Mouse (Mus musculus) gastrocnemius, postnatal 36 days (tissue): ENCODE data around the gene Dyrk1a. TPM values are rescaled to one million over a fixed set of nuclear protein-coding genes. Genes with fewer than 3 reads are reported as not detected.
A peak's percentile ranks its signal among the peaks of the same experiment; 100 is the strongest.
"Not testable (repeated sequence)": the region's sequence is repeated elsewhere in the genome, so short reads cannot be mapped to it uniquely, and the experiment has no call there.

Experiments
- DNase-seq, 2 experiments: peaks; one replicate each; pipeline ENCODE4 v3.0.0; 2022
- intact Hi-C: fragments of 180-260 bp; cut with DNase I; formaldehyde crosslinking; loops from one replicate; pipeline ENCODE4 v1.15.1; 2025
- total RNA-seq, 2 experiments: library from RNA; stranded (reverse); gene quantifications; 2 replicates each; pipeline ENCODE4 v1.2.3; 2021

Gene Dyrk1a
- total RNA-seq, 2 experiments from 2014 or later, result 78.6 to 82.9 TPM

DNA sequence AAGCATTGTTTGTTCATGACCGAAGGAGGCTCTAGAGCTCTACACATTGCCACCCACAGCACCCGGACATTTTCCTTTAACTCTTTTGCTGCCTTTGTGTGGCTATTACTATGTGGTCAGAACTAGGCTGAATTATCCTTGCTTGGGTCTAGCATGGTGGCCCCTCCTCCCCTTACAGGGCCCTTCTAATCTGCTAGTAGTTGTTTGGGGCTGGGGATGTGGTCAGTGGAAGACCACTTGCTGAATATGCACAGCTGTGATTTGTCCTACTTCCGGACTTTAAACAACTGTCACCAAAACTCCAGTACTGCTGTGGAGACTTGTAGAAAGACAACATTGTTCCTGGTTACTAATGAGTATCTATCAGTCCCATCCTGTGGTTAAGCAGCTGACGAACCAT, 114.2 kb downstream of the Dyrk1a start:
- DNase-seq, result no peak
- intact Hi-C loops, result loop anchor here (10.0 kb wide), 1 partner anchor 59 kb away; no protein-coding TSS in a partner anchor

DNA sequence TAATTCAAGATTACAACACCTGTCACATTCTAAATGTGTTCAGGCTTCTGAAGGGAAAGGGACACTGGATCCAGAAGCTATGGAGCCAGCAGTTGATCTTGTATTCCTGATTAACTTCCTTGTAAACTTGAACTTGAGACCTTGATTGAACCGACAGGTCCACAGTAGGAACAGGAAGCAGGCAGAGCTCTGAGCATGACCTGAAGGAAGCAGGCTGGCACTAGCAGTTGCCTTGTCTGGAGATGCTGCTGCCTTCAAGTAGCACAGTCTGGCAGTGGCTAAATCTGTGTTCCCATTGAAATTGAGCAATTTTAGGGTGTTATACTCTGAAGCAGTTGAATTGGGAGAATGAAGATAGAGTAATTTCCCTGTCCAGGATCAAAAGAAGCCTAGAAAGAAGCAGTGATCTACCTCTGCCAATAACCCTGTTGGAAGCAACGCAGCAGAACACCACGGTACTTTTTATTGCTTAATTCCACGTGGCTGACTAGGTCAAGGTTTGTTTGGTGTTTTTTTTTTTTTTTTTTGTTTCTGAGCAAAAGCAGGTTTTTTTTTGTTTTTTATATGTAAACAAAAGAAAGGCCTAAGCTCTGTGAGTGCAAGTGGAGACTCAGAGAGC, 124.0 kb downstream of the Dyrk1a start:
- intact Hi-C loops, result no loop called here
- DNase-seq, result no peak

DNA sequence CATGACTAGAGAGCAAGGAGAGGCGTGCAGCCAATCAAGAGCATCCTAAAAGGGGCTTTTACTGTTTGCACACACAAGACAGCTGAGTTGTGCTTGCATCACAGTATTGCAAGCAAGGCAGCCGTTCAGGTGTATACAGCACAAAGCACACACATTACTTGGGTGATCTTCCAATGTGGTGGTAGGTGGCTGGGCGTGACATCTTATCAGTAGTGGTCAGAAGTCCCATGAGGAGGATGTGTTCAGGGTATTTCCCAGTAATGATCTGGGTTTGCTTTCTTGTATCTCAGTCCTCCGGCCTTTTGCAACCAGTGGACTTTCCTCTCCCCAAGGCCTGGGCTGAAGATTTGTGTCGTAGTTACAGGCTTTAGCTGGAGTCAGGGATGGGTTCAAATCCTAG, 127.7 kb downstream of the Dyrk1a start:
- intact Hi-C loops, result no loop called here
- no peak for DNase-seq

DNA sequence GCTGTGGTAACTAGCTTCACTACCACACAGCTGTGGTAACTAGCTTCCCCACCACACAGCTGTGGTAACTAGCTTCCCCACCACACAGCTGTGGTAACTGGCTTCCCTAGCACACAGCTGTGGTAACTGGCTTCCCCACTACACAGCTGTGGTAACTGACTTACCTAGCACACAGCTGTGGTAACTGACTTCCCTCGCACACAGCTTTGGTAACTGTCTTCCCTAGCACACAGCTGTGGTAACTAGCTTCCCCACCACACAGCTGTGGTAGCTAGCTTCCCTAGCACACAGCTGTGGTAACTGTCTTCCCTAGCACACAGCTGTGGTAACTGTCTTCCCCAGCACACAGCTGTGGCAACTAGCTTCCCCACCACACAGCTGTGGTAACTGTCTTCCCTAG, 128.4 kb downstream of the Dyrk1a start:
- DNase-seq, intact Hi-C loops: not testable (repeated sequence)

DNA sequence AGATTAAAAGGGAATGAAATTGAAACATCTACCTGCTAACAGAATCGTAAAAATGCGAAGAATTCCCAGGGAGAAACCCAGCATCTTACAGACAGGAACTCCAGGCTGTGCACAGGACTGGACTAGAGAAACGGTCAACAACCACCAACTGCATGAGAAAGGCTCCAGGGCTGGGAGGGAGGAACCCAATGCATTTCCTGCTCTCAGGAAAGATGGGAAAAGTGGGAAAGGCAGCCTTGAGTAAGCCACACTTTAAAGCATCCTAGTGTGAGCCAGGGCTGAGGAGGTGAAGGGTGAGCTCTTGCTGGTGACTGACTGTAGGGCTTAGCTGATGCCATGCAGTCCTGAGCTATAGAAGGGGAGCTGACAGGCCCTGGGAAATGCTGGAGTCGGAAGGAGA, 131.3 kb downstream of the Dyrk1a start:
- intact Hi-C loops, result no loop called here
- DNase-seq, result no peak

DNA sequence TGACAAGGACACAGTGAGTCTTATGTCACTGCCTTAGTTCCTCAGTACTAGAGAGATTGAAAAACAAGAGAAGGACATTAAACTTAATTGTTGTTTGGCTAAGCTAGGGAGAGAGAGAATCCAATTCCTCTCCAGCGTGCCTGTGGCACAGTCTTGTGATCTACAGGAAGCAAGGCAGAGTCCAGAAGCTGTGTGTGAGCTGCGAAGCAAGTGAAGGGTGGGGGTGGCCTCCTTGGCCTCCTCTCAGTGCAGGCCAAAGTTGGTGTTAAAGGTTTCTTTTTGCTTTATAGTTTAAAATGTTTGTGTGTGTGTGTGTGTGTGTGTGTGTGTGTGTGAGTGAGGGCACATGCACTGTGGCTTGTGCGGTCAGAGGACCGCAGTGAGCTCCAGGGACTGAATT, 132.2 kb downstream of the Dyrk1a start:
- no peak for DNase-seq
- intact Hi-C loops, result no loop called here

DNA sequence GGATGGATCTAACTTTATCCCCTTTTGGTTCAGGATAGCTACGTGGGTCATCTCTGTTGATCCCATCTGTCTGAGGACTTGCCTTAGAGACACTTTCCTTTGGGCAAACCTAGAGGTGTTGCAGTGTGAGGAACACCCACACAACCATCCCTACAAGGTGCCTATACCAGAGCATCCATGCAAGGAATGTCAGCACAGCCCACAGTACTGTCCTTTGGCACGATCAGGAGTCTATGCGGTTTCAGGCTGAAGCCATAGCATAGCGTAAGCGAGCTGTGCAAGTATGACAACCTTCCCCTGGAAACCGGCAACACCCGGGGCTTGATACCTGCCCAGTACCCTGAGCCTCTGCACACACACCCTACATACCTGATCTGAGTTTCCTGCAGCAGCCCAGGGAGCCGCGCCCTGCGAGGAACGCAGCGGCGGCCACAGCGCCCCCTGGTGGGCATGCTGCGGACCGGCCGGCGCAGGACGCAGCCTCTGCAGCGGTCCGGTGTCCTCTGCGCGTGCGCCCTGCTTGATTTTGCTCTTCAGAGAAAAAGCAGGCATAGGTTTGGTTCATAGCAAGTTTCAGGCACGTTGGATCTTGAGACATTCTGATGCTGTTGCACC, 143.8 kb downstream of the Dyrk1a start:
- intact Hi-C loops, result no loop called here
- peak; percentile 68 for DNase-seq

DNA sequence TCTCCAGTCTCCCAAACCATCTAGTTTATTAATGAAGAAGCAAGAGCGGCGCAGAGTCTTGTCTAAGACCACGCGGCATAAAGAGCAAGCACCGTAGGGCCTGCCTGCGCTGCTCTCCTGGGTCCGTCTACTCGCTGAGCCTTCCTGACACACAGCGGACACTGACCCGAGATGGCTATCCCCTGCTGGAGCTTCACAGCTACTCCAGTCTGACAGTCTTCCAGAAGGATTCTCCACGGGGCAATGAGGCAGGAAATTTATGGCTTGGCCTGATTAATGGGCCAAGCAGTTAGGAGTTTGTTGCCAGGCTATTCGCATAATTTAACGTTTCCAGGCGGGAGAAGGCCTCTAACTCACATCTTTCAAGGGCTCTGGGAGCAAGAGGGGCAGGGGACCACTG, 144.7 kb downstream of the Dyrk1a start:
- no peak for DNase-seq
- intact Hi-C loops, result no loop called here

DNA sequence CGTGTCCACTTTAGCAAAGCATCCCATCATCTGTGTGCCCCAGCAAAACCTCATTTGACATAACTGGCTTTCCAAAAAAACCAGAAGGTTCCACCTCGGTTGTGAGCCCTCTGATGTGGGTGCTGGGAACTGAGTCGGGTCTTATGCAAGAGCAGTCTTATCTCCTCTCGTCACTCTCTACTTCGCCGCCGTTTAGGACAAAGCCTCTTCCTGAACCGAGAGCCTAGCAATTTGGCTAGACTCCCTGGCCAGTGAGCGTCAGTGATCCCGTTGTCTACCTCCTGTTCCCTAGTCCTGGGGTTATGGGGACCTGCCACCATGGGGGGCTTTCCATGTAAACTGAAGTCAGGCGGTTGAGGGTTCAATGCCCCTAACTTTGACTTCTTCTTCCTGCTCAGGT, 147.2 kb downstream of the Dyrk1a start:
- DNase-seq, result no peak
- intact Hi-C loops, result no loop called here

DNA sequence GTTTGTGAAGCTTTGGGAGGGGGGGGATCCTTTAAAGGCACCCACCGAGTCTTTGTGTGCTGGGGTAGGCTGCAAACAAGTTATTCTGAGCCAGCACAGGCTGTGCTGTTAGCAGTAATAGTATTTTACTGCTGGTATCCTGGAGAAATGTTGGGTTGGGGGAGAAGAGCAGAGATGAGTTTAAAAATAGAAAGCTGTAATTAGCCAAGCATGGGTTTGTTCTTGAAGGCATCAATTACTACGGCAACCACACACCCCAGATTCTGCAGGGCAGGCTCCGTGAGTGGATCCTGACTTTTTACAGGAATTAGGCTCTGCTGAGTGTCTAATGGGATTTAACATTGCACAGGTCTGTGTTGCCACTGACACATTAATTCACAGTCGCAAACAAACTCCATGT, 149.1 kb downstream of the Dyrk1a start:
- no peak for DNase-seq
- intact Hi-C loops, result no loop called here

DNA sequence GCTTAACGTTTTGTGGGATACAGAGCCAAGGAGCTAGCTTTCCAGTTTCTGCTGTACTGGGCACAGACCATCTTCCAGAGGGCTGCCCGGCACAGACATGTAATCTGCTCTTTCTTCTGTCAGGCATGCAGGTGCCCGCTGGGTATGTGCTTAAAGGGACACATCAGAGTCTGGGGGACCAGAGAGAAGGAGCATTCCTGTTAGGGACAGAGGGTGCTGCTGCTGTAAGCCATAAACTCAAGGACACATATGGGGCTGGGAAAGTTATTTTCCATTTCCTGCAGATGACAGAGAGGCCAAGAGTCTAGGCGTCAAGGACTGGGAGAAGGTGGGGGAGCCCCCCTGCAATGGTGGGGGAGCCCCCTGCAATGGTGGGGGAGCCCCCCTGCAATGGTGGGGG, 149.7 kb downstream of the Dyrk1a start:
- no peak for DNase-seq
- intact Hi-C loops, result no loop called here

DNA sequence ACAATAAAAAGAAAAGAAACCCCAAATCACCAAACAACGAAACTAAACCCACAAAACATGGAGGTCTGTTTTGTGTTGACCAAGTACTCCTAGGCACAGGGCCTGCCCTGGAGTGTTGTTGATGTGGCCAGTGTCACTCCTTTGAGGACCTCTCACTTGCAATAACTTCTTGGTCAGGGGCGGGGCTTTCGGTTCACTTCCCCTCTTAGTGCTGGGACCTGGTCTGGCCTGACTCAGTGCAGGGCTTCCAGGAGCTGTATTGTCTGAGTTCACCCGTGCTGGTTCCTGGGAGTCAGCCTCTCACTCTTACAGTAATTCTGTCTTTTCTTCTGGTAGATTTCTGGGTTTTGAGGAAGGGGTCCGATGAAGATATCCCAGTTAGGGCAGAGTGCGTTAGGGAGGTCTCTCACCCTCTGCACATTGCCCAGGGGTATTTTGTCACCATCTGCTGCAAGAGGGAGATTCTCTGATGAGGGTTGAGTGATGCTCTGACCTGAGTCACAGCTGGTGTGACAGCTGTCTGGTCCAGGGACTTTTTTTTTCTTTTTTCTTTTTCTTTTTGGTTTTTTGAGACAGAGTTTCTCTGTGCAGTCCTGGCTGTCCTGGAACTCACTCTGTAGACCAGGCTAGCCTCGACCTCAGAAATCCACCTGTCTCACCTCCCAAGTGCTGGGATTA, 150.8 kb downstream of the Dyrk1a start:
- intact Hi-C loops, result no loop called here
- no peak for DNase-seq

DNA sequence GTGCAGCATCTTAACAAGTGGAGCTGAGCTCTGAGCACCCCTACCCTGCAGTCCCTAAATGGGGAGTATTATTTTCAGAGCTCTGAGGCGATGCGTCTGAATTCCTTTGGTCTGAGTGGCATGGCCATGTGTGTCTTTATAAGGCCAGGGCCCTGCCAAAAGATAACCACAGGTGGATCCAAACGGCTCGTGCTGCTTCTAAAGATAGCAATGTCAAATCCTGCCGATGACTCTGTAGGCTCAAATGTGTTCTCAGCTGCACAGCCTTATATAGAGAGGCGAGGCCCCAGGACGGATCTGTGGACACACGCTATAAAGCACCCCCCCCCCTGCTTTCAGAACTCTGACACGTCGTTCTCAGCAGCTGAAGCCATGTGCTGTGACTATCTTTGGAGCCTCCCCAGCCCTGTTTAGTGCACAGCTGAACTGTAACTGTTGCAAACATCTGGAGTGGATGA, 151.8 kb downstream of the Dyrk1a start:
- intact Hi-C loops, result no loop called here
- DNase-seq, result no peak

DNA sequence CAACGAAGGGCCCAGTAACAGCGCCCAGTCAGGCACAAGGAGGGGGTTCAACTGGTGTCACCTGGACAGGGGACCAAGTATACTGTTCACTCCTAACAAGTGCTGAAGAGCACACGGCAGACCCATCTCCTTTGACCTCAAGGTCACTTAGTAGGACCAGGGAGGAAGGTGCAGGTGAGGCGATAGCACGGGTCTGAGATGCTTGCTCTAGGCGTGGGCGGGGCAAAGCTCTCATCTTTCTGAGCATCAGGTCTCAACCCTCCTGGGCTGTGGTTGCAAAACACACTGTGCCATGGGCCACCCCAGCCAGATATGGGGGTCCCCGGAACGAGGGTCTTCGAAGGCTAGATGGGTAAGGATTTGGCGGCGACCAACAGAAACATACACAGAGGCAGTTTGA, 153.1 kb downstream of the Dyrk1a start:
- DNase-seq, result no peak
- intact Hi-C loops, result no loop called here

DNA sequence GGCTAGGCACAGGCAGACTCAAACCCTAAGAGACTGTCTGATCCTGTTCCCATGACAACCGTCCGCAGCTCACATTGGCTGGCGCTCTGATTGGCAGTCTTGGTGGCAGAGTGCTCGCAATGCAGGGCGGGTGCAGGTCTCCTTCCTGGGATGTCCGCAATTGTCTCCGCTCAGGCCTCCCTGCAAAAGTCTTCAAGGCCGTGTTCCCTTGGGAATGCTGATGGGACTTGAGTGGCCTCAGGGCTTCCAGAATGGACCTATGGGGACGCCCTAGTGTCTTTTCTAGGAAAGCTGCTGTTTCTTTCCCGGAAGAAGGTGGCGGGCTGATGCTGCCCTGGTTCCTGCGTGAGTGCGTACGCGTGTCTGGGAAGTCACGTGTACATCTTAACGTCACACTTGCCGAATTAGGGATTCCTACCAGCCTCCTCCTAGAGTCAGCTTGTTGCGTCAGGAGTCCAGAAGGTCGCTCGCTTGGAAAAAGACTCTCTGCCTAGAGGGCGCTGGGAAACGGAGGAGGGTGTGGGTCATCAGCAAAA, 154.3 kb downstream of the Dyrk1a start:
- peak; percentile 54 to 55 for DNase-seq
- intact Hi-C loops, result no loop called here

DNA sequence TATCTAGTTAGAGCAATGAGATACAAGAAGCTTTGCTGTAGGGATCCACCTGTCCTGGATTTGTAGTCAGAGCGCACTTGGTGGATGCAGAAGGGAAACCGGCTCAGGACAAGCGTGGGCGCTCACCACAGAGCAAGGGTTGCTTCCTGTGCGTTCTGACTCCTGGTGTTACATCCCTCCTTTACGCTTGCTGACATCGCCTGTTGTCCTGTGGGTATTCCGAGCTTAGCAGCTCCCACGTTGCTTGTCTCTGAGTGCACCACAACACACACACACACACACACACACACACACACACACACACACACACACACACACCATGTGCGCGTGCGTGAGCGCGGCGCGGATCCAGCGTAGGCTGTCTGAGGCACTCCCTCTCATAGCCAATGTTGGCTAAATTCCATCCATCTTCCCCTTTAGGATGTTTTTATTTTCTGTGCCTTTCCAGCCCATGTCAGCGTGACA, 155.0 kb downstream of the Dyrk1a start:
- intact Hi-C loops, result no loop called here
- no peak for DNase-seq

DNA sequence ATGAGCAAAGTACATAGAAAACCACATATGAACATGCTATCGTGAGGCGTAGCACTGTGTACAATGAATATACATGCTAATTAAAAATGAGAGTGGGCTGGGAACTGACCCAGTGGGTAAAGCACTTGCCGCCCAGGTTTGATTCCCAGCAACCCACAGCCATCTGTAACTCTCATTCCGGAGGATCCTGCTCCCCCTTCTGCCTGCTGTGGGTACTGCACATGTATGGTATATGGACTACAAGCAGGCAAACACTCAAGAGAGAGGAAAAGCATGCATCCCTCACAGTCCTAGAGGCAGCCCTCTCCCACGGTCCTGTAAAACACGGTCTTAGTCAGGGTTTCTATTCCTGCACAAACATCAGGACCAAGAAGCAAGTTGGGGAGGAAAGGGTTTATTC, 159.4 kb downstream of the Dyrk1a start:
- DNase-seq, result no peak
- intact Hi-C loops, result no loop called here

DNA sequence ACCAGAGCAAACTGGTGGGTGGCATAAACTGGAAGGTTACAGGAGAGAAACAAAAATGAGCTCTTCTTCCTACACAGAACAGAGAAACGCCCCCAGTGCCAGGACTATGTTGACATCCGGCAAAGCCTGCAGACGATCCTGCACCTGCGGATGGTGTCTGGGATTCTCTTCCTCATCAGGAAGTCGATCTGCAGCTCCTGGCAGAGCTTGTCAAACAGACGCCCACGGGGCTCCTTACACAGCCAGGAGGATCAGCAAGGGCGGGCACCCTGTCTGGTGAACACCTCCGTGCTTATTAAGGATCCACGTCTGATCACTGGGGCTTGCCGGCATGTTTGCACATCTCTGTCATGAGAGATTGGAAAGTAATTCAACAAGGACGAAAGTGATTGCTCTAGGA, 161.2 kb downstream of the Dyrk1a start:
- intact Hi-C loops, result no loop called here
- no peak for DNase-seq

DNA sequence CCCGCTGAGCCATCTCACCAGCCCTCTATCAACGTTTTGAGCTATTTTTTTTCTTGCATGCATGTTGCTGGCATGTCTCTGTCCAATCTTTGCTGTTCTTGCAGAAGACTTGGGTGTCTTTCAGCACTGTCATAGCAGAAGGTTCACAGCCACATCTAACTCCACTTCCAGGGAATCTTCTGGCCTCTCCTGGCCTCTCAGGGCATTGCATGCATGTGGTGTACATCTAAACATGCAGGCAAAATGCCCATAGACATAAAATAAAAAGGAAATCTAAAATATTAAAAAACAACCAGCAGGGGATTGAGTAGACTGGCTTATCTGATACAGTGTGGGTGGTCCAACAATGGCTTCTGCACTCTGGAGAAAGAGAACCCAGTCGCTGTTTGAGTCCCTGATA, 165.7 kb downstream of the Dyrk1a start:
- DNase-seq, result no peak
- intact Hi-C loops, result no loop called here

DNA sequence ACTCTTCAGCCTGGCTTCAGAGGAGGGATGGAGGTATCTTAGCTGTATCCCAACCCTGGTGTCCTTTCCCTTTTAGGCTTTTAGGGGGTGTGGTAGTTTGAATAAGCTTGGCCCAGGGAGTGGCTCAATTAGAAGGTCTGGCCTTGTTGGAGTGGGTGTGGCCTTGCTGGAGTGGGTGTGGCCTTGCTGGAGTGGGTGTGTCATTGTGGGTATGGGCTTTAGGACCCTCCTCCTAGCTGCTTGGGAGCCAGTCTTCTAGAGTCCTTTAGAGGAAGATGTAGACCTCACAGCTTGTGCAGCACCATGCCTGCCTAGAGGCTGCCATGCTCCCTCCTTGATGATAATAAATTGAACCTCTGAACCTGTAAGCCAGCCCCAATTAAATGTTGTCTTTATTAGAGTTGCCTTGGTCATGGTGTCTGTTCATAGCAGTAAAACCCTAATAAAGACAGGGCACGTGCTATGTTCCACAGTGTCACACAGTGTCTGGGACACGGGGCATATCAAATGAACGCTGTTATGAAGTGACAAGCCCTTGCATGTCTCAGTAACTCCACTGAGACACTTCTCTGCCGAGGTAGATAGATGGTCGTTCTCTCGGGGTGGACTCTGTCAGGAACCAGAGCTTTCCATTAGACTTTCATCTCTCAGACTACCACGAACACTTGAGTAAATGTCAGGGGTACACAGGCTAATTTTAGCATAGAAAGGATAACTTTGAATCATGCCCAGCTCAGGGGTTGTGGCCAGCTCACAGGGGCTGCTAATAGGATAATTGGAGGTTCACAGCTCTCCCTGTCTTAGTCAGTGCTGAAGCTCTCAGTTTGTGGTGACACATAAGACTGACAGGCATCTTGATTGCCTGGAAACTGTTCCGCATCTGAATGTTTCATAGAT, 166.9 kb downstream of the Dyrk1a start:
- intact Hi-C loops, result no loop called here

DNA sequence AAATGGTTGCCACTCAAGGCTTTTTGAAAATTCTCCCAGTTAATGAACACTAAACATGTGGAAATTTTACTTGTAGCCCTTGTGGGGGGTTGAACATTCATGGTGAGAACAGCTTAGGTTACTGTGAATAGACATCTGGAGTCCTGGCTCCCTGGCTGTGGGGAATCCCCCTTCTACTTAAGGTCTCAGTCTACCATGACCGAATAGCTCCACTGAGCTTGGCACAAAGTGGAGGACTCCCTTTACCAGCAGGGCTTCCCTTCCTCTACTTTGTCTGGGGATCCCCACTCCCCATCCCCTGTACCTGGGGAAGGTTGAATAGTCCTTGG, 167.5 kb downstream of the Dyrk1a start:
- no peak for DNase-seq
- intact Hi-C loops, result no loop called here

More for the DNA sequence above, 166.9 kb downstream of the Dyrk1a start:
- DNase-seq, result no peak
